Mouse (Mus musculus): ENCODE data around the gene Mms22l.
"Not testable (repeated sequence)": the region's sequence is repeated elsewhere in the genome, so short reads cannot be mapped to it uniquely, and the experiment has no call there.

The Mms22l gene

DNA sequence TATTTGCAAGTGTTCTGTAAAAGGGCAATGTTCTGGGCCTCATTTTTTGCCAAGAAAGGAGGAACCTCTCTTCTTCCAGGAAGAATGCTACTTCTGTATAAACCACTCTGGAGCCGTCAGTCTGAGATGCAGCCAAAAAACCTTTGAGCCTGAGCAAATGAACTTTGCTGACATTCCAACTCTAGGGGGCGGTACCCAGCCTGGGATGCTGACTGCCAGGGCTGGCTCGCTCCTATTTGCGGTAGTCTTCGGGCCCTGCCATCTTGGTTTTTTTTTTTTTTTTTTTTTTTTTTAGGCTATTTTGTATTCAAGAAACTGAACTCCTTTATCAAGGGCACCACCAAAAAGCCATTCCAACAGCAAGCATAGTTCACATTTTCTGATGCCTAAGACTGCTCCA is 124.2 kb downstream of the Mms22l start:
- in situ Hi-C loops (cut with MboI): no loop called here

DNA sequence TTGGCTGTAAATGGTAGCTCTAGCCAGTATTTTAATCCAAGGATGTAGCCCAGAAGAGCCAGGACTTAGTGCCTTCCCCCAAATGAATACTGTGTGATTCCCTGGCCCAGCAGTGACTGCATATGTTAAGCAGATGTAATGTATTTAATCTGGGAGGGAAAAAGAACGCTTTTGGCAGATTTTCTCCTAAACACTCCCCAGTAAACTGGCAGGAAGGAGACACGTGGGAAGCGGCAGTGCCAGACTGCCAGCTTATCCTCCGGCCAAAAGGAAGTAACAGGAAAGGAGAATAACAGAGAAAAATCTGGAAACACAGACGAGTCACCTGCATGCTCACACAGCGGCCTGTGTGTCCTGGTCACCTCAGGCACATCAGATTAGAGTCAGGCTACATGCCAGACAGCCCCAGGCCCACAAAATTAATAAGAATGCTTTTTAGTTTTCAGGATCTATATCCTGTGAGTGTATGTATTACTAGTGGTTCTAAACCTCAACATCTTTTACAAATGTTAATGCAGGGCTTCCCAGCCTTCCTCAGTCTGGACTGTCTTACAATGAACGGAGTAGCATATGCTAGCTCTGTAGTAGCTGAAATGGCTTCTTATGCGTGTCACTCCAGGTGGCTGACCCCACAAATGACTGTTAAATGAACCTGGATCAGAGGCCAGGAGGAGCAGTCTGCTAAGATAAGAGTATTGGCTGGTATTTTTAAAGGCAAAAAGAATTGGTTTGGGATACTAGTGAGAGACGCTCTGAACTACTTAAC is 125.4 kb downstream of the Mms22l start:
- in situ Hi-C loops (cut with MboI): no loop called here

DNA sequence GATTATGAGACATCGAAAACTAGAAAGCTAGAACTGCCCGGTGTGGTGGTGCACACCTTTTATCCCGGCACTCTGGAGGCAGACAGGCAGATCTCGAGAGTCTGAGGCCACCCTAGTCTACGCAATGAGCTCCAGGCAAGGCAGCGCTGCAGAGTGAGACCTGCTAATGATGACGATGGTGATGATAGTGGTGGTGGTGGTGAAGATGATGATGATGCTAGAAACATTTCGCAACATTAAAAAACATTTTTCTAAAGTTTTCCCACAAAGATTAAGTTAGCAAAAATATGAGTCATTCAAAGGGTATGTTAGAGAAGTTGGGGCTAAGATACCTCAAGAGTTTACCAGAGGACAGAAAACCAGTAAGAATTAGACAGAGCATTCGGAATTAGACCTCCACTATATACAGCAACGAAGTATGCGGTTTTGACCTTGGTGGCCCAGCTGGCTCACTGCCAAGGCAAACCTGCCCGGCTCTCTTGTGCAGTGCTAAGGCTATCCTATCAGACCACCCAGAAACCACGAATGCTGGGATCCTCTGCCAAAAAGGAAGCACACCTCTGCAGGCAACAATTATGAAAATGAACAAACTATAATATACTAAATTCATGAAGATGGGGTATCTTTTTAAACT is 129.8 kb downstream of the Mms22l start:
- in situ Hi-C loops (cut with MboI): no loop called here

DNA sequence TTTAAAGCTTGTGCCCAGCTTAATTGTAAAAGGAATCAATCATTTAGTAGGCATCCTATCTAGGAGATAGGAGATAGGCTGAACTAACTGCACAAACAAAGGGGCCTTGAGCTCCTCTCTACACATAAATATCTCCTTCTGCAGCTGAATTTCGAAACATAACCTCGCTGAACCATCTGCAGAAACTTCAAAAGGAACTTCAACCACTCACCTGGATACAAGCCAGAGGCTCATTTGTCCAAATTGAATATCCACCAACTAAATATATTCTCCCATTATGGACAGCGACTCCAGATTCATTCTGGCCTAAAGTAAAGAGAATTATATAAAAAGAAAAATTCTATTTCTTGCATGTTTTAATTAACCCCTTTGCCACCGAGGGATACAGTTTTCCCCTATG is 130.4 kb downstream of the Mms22l start:
- in situ Hi-C loops (cut with MboI): no loop called here

DNA sequence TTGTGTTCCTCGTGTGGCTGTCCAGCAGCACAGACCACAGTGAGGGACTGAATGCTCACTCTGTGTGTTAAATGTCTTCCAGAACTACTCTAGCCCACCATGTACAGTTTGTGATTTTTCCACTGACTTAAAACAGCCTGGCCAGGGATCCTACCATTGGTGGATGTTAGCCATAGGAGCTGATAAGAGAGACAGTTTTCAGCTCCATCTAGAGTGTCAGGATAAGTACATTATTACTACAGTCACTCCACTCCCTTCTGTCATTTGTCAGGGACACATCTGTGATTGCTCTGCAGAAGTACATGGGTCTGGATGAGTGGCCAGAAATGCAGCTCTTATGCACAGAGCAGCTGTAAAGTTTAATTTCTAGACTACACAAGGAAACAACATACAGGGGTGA is 131.6 kb downstream of the Mms22l start:
- in situ Hi-C loops (cut with MboI): no loop called here

DNA sequence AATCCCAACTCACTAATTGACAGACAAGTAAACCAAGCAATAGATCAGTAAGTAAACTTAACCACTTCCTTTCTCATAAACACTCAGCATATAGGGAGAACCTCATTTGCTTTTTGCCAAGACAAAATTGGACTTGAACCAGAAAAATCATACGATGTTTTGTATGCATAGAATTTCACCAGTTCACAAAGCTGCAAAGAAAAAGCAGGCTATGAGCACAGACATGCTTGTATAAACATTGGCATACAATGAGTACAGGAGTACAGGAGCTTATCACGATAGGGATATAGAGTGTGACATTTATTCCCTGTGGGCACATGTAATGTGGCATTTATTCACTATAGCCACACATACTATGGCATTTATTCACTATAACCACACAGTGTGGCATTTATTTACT is 134.2 kb downstream of the Mms22l start:
- in situ Hi-C loops (cut with MboI): no loop called here

DNA sequence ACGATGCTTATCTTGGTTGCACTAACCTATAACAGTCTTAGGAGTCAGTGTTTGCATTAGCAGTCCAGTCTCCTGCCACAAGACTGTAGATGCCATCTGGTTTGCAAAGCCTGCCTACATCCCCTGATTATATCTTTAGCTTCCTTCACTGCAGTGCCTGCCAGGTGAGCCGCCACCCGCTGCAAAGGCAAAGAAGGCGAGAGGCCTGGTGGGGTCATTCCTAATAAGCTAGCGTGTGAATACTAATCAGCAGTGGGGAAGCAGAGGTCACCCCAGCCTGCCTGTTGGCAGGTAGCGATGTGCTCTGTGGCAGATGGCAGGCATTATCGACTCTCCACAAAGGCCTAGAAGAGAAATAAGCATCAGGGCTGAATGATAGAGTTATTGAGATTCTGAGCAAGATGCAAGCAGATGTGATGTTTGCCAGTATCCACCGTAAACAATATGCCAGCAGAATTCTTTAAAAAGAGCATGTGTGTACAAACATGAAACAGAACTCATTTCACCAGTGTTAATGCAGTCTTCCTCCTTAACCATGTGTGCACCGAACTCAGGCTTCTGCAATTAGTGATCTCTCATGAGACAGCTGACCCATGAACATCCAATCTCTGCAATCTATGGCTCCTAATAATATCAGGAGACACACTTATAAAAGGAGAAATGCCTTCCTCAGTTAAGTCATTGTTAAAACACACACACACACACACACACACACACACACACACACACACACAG is 135.1 kb downstream of the Mms22l start:
- in situ Hi-C loops (cut with MboI): no loop called here

DNA sequence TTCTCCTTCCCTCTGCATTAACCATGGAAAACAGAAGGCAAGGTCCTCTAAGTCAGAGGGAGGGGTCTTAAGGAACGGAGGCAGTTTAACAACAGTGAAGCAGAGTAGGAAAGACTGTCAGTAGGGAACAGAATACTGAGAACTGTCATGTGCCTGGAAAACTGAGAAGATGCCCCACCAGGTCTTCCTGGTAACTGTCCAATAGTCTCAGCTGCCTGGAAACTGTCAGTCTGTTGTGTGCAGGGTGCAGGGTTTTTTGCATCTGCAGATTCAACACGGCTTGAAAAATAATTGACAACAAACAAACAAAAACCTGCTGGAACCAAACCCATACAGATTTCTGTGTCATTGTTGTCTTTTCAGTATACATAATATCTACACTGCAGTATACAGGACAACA is 146.1 kb downstream of the Mms22l start:
- in situ Hi-C loops (cut with MboI): no loop called here

DNA sequence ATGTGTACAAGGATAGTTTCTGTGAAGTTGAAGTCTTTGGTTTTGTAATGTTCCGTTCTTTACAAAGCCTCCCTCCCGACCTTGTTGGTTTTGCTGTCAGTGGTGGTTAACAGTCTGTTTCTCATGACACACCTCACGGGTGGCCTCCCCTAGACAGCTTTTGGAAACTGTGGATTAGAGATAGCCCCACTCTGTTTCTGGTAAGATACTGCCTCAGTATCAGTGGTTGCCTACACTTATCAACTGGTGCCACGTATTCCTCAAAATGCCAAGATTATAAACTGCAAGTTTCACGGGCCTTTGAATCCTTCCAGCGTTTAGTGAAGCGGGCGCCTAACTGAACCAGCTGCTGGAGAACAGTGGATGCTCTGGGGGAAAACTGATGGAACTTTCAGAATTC is 148.5 kb downstream of the Mms22l start:
- in situ Hi-C loops (cut with MboI): not testable (repeated sequence)

Data from mature B cell (primary cell).